Mouse (Mus musculus) heart, embryonic 15.5 days (tissue): ENCODE results near the gene Hmcn2. TPM values are rescaled to one million over a fixed set of nuclear protein-coding genes. Genes with fewer than 3 reads are reported as not detected.

Experiments
- ATAC-seq: fragments of 200-750 bp; cut with Nextera tagmentation; replicated peaks from 2 replicates; pipeline ENCODE4 v1.8.0; 2017; ENCODE audit warnings: low read depth, moderate TSS enrichment; ENCODE audit not compliant: insufficient number of reproducible peaks, insufficient read depth, low FRiP score
- H3K27ac ChIP-seq: fragments of 300-500 bp; sonication (generic); 2 replicates; pipeline ENCODE4 v1.5.1; 2015; ENCODE audit warnings: mild to moderate bottlenecking, inconsistent platforms
- H3K27me3 ChIP-seq: fragments of 300-500 bp; sonication (generic); 2 replicates; pipeline ENCODE4 v1.6.1; 2015; ENCODE audit warnings: inconsistent platforms
- H3K36me3 ChIP-seq: fragments of 300-500 bp; sonication (generic); 2 replicates; pipeline ENCODE4 v1.6.1; 2015; ENCODE audit warnings: mild to moderate bottlenecking, inconsistent platforms
- H3K4me1 ChIP-seq: fragments of 300-500 bp; sonication (generic); replicated peaks from 2 replicates; pipeline ENCODE4 v1.6.1; 2015; ENCODE audit warnings: inconsistent platforms
- H3K4me2 ChIP-seq: fragments of 300-500 bp; sonication (generic); 2 replicates; pipeline ENCODE4 v1.6.1; 2015; ENCODE audit warnings: inconsistent platforms, mild to moderate bottlenecking, moderate library complexity
- H3K4me3 ChIP-seq: fragments of 300-500 bp; sonication (generic); 2 replicates; pipeline ENCODE4 v1.5.1; 2015; ENCODE audit warnings: mild to moderate bottlenecking, inconsistent platforms
- H3K9ac ChIP-seq: fragments of 300-500 bp; sonication (generic); 2 replicates; pipeline ENCODE4 v1.6.1; 2015; ENCODE audit warnings: mild to moderate bottlenecking, inconsistent platforms
- H3K9me3 ChIP-seq: fragments of 300-500 bp; sonication (generic); replicated peaks from 2 replicates; pipeline ENCODE4 v1.6.1; 2016; ENCODE audit warnings: inconsistent platforms
- WGBS: fragments of 180-500 bp; shearing (Covaris S2); methylation state at CpG from one replicate; pipeline ENCODE4 v1.1.7; 2015; ENCODE audit warnings: mixed read lengths; 5-methylcytosine and 5-hydroxymethylcytosine counted together
- polyA plus RNA-seq: library from polyadenylated mRNA; unstranded; fragments of >200 nt; fragmentation: Nextera tagmentation; extraction: Ambion mirVana; gene quantifications from 2 replicates; pipeline ENCODE4 v1.2.1, GENCODE M21; 2015

Gene Hmcn2
- polyA plus RNA-seq, 1 experiment from 2014 or later = 1.1 TPM

GRCm38 (mm10) chr2:31348373-31348772, 34.2 kb downstream of the Hmcn2 start:
- peaks cover 3% of the 10 kb centered on the region; the same call in 1 of the 2 replicates for H3K4me1 ChIP-seq
- 30% methylated on average over 3 of the region's 3 CpGs for WGBS

GRCm38 (mm10) chr2:31348850-31349249, 34.6 kb downstream of the Hmcn2 start:
- Histone ChIP-seq H3K27me3 (peaks cover 75% of the 10 kb centered on the region), H3K9me3 (no peaks in the 10 kb centered on the region), H3K36me3 (no peaks in the 10 kb centered on the region), H3K4me1 (peaks cover 3% of the 10 kb centered on the region; the same call in 1 of the 2 replicates), H3K9ac (no peak overlapping the region), H3K4me2 (no peak overlapping the region), H3K4me3 (no peak overlapping the region), H3K27ac (no peak overlapping the region)
- no peak for ATAC-seq
- WGBS = 59% methylated on average over 5 of the region's 5 CpGs

More at GRCm38 (mm10) chr2:31348373-31348772, 34.2 kb downstream of the Hmcn2 start:
- no peak for ATAC-seq
- H3K4me3 ChIP-seq = no peak overlapping the region
- H3K9me3 ChIP-seq = no peaks in the 10 kb centered on the region
- H3K36me3 ChIP-seq = no peaks in the 10 kb centered on the region
- no peak overlapping the region for H3K27ac ChIP-seq
- H3K4me2 ChIP-seq = no peak overlapping the region
- H3K27me3 ChIP-seq = peaks cover 77% of the 10 kb centered on the region
- H3K9ac ChIP-seq = no peak overlapping the region

- peaks cover 23% of the 10 kb centered on the region for H3K27me3 ChIP-seq
- H3K4me3 ChIP-seq = no peak overlapping the region
- H3K9me3 ChIP-seq = no peaks in the 10 kb centered on the region
- no peak overlapping the region for H3K27ac ChIP-seq
- no peak overlapping the region for H3K9ac ChIP-seq
- no peaks in the 10 kb centered on the region for H3K36me3 ChIP-seq
- H3K4me1 ChIP-seq = no peaks in the 10 kb centered on the region
- ATAC-seq = no peak
- 69% methylated on average over 5 of the region's 5 CpGs for WGBS
- no peak overlapping the region for H3K4me2 ChIP-seq
Observed at GRCm38 (mm10) chr2:31356771-31357170, 42.6 kb downstream of the Hmcn2 start.

- no peak overlapping the region for H3K4me2 ChIP-seq
- no peak overlapping the region for H3K27ac ChIP-seq
- WGBS = 66% methylated on average over 7 of the region's 7 CpGs
- no peak overlapping the region for H3K9ac ChIP-seq
- no peaks in the 10 kb centered on the region for H3K9me3 ChIP-seq
- H3K27me3 ChIP-seq = peaks cover 14% of the 10 kb centered on the region
- H3K36me3 ChIP-seq = no peaks in the 10 kb centered on the region
- ATAC-seq = no peak
- H3K4me3 ChIP-seq = no peak overlapping the region
- H3K4me1 ChIP-seq = no peaks in the 10 kb centered on the region
Observed at GRCm38 (mm10) chr2:31359316-31359715, 45.1 kb downstream of the Hmcn2 start.

- WGBS = 71% methylated on average over 7 of the region's 7 CpGs
- Histone ChIP-seq H3K4me2 (no peak overlapping the region), H3K4me1 (no peaks in the 10 kb centered on the region), H3K27ac (no peak overlapping the region), H3K9ac (no peak overlapping the region), H3K9me3 (no peaks in the 10 kb centered on the region), H3K27me3 (peaks cover 12% of the 10 kb centered on the region; the same call in 1 of the 2 replicates), H3K4me3 (no peak overlapping the region), H3K36me3 (no peaks in the 10 kb centered on the region)
- ATAC-seq = no peak
Observed at GRCm38 (mm10) chr2:31367186-31367585, 53.0 kb downstream of the Hmcn2 start.

- no peak for ATAC-seq
Observed at GRCm38 (mm10) chr2:31371396-31371795, 57.2 kb downstream of the Hmcn2 start.

GRCm38 (mm10) chr2:31372186-31372585, 58.0 kb downstream of the Hmcn2 start:
- no peak overlapping the region for H3K4me2 ChIP-seq
- WGBS = 88% methylated on average over 4 of the region's 4 CpGs
- H3K9ac ChIP-seq = no peak overlapping the region
- no peaks in the 10 kb centered on the region for H3K9me3 ChIP-seq
- no peak for ATAC-seq
- no peak overlapping the region for H3K27ac ChIP-seq
- H3K4me1 ChIP-seq = no peaks in the 10 kb centered on the region
- no peak overlapping the region for H3K4me3 ChIP-seq
- H3K36me3 ChIP-seq = no peaks in the 10 kb centered on the region
- H3K27me3 ChIP-seq = peaks cover 13% of the 10 kb centered on the region

More at GRCm38 (mm10) chr2:31371396-31371795, 57.2 kb downstream of the Hmcn2 start:
- no peaks in the 10 kb centered on the region for H3K4me1 ChIP-seq
- WGBS = 73% methylated on average over 9 of the region's 9 CpGs
- no peak overlapping the region for H3K4me2 ChIP-seq
- H3K4me3 ChIP-seq = no peak overlapping the region
- no peak overlapping the region for H3K27ac ChIP-seq
- no peaks in the 10 kb centered on the region for H3K36me3 ChIP-seq
- H3K9me3 ChIP-seq = no peaks in the 10 kb centered on the region
- peaks cover 9% of the 10 kb centered on the region; the same call in 1 of the 2 replicates for H3K27me3 ChIP-seq
- H3K9ac ChIP-seq = no peak overlapping the region

- Histone ChIP-seq H3K9ac (no peak overlapping the region), H3K4me2 (no peak overlapping the region), H3K9me3 (no peaks in the 10 kb centered on the region), H3K27me3 (peaks cover 9% of the 10 kb centered on the region), H3K27ac (no peak overlapping the region), H3K36me3 (no peaks in the 10 kb centered on the region), H3K4me3 (no peak overlapping the region), H3K4me1 (no peaks in the 10 kb centered on the region)
- WGBS = 77% methylated on average over 1 of the region's 1 CpGs
- no peak for ATAC-seq
Observed at GRCm38 (mm10) chr2:31374415-31374814, 60.2 kb downstream of the Hmcn2 start.

GRCm38 (mm10) chr2:31376057-31376456, 61.8 kb downstream of the Hmcn2 start:
- Histone ChIP-seq H3K27ac (no peak overlapping the region), H3K36me3 (no peaks in the 10 kb centered on the region), H3K9ac (no peak overlapping the region), H3K27me3 (peaks cover 9% of the 10 kb centered on the region), H3K4me3 (no peak overlapping the region), H3K4me2 (no peak overlapping the region), H3K4me1 (no peaks in the 10 kb centered on the region), H3K9me3 (no peaks in the 10 kb centered on the region)
- WGBS = 42% methylated on average over 3 of the region's 3 CpGs
- no peak for ATAC-seq

- Histone ChIP-seq H3K9me3 (no peaks in the 10 kb centered on the region), H3K9ac (no peak overlapping the region), H3K27ac (no peak overlapping the region), H3K4me3 (no peak overlapping the region), H3K4me2 (no peak overlapping the region), H3K27me3 (peaks cover 20% of the 10 kb centered on the region), H3K4me1 (no peaks in the 10 kb centered on the region), H3K36me3 (no peaks in the 10 kb centered on the region)
- no peak for ATAC-seq
- 84% methylated on average over 2 of the region's 2 CpGs for WGBS
Observed at GRCm38 (mm10) chr2:31377481-31377880, 63.3 kb downstream of the Hmcn2 start.

GRCm38 (mm10) chr2:31381292-31381846, 67.2 kb downstream of the Hmcn2 start:
- H3K4me1 ChIP-seq = no peaks in the 10 kb centered on the region
- H3K36me3 ChIP-seq = no peaks in the 10 kb centered on the region
- H3K9me3 ChIP-seq = no peaks in the 10 kb centered on the region
- WGBS = 55% methylated on average over 4 of the region's 4 CpGs
- H3K27me3 ChIP-seq = peaks cover 38% of the 10 kb centered on the region
- H3K4me2 ChIP-seq = no peak overlapping the region
- no peak overlapping the region for H3K4me3 ChIP-seq
- ATAC-seq = 0 out of 2 replicates have a peak, but pooled peaks have one; percentile 37
- H3K9ac ChIP-seq = no peak overlapping the region
- H3K27ac ChIP-seq = no peak overlapping the region

- Histone ChIP-seq H3K9me3 (no peaks in the 10 kb centered on the region), H3K27me3 (peaks cover 32% of the 10 kb centered on the region), H3K9ac (no peak overlapping the region), H3K4me3 (no peak overlapping the region), H3K36me3 (no peaks in the 10 kb centered on the region), H3K4me1 (no peaks in the 10 kb centered on the region), H3K4me2 (no peak overlapping the region), H3K27ac (no peak overlapping the region)
- no peak for ATAC-seq
- WGBS = 20% methylated on average over 4 of the region's 4 CpGs
Observed at GRCm38 (mm10) chr2:31382952-31383351, 68.7 kb downstream of the Hmcn2 start.
